Mouse (Mus musculus): ENCODE data around the gene 6030468B19Rik.

DNA sequence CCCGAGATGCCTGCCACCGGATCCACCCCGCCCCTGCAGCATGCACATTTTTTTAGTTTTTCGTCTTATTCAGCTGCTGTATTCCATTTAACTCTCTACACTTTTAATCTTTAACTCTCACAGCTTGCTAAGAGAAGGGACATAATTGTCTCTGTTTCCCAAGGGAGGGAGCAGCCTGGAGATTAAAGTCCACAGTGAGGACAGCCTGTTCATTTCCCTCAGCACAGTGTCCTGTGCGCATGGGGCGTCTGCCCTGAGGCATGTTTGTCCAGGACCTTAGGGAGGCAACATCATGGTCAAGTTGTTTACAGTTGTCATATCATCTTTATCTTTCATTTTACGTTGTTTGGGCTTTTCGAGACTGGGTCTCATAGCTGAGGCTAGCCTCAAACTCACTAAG, 36.6 kb downstream of the 6030468B19Rik start:
- no peak for TF ChIP-seq POLR2A (IDR thresholded peaks at IDR 0.05; ENCODE audit: borderline replicate concordance, control insufficient read depth, low read depth, low read length)
- TF ChIP-seq CTCF (IDR thresholded peaks at IDR 0.05; ENCODE audit: control insufficient read depth, insufficient read depth, low read length): no peak
